Mouse (Mus musculus): ENCODE measurements around the gene Nav2. TPM values are rescaled to one million over a fixed set of nuclear protein-coding genes. Genes with fewer than 3 reads are reported as not detected.

The Nav2 gene
- polyA plus RNA-seq, 1 experiment from 2014 or later: 36.1 TPM

GRCm38 (mm10) chr7:49341919-49342529, 433.5 kb downstream of the Nav2 start:
- Histone ChIP-seq H3K4me2 (replicated peaks; ENCODE audit: low read depth, low read length) (no peak overlapping the region), H3K4me1 (replicated peaks; ENCODE audit: control insufficient read depth, insufficient read depth, low read length) (peaks cover 15% of the 10 kb centered on the region), H3K9ac (ENCODE audit: low read depth, low read length) (no peak overlapping the region), H3K36me3 (ENCODE audit: control insufficient read depth, insufficient read depth, low read length) (no peaks in the 10 kb centered on the region), H3K9me3 (ENCODE audit: control insufficient read depth, low read length) (no peaks in the 10 kb centered on the region), H3K27ac (ENCODE audit: low read depth, low read length) (no peak overlapping the region), H3K4me3 (ENCODE audit: low read depth, low read length) (no peak overlapping the region), H3K27me3 (ENCODE audit: control insufficient read depth, insufficient read depth, low read length) (0 out of 2 replicates have a peak, but pooled peaks cover 2% of the 10 kb centered on the region)
- DNase-seq (ENCODE audit: low spot score) (no peak), ATAC-seq (ENCODE audit: low FRiP score) (no peak; the same call in 1 of the 2 replicates)
- 88% methylated on average over 2 of the region's 2 CpGs for WGBS

- WGBS: 51% methylated on average over 13 of the region's 13 CpGs
- H3K9ac ChIP-seq (ENCODE audit: low read depth, low read length): no peak overlapping the region
- no peaks in the 10 kb centered on the region for H3K36me3 ChIP-seq (ENCODE audit: control insufficient read depth, insufficient read depth, low read length)
- ATAC-seq (ENCODE audit: low FRiP score) (no peak), DNase-seq (ENCODE audit: low spot score) (no peak)
- no peaks in the 10 kb centered on the region for H3K9me3 ChIP-seq (ENCODE audit: control insufficient read depth, low read length)
- H3K4me2 ChIP-seq (replicated peaks; ENCODE audit: low read depth, low read length): no peak overlapping the region
- no peak overlapping the region for H3K27ac ChIP-seq (ENCODE audit: low read depth, low read length)
- 0 out of 2 replicates have a peak, but pooled peaks cover 2% of the 10 kb centered on the region for H3K27me3 ChIP-seq (ENCODE audit: control insufficient read depth, insufficient read depth, low read length)
- peaks cover 18% of the 10 kb centered on the region for H3K4me1 ChIP-seq (replicated peaks; ENCODE audit: control insufficient read depth, insufficient read depth, low read length)
- no peak overlapping the region for H3K4me3 ChIP-seq (ENCODE audit: low read depth, low read length)
Measured at GRCm38 (mm10) chr7:49342556-49343080, 434.1 kb downstream of the Nav2 start.

DNA sequence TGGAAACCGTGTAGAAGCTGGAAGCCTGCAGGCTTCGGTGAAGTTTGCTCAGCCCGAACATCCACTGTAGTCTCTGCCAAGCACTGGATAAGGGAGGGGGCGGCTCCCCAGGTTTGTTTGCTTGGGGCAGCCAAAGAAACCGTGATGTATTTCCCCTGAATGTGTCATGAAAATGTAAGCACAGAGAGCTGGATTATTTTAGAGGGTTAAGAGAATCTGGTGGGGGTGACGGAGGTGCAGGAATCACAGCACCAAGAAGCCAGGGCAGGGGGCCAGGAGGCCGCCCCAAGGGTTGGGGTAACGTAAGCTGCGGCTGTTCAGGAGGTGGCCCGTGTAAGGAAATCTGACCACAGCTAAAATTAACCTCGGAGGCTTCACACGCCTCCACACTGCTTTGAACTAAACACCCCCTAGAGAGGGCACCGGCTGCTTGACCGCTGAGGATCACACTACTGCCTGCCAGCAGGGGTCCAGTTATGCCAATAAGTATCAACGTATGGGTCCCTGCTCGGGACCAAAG, 434.6 kb downstream of the Nav2 start:
- Histone ChIP-seq H3K4me3 (ENCODE audit: low read depth, low read length) (no peak overlapping the region), H3K36me3 (ENCODE audit: control insufficient read depth, insufficient read depth, low read length) (no peaks in the 10 kb centered on the region), H3K27ac (ENCODE audit: low read depth, low read length) (no peak overlapping the region), H3K9ac (ENCODE audit: low read depth, low read length) (peak overlapping the region; percentile 32; the same call in 1 of the 2 replicates), H3K4me2 (replicated peaks; ENCODE audit: low read depth, low read length) (no peak overlapping the region), H3K27me3 (ENCODE audit: control insufficient read depth, insufficient read depth, low read length) (0 out of 2 replicates have a peak, but pooled peaks cover 2% of the 10 kb centered on the region), H3K4me1 (replicated peaks; ENCODE audit: control insufficient read depth, insufficient read depth, low read length) (peaks cover 19% of the 10 kb centered on the region), H3K9me3 (ENCODE audit: control insufficient read depth, low read length) (no peaks in the 10 kb centered on the region)
- no peak for DNase-seq (ENCODE audit: low spot score)
- 25% methylated on average over 16 of the region's 16 CpGs for WGBS
- peak; percentile 26; the same call in 1 of the 2 replicates for ATAC-seq (ENCODE audit: low FRiP score)

DNA sequence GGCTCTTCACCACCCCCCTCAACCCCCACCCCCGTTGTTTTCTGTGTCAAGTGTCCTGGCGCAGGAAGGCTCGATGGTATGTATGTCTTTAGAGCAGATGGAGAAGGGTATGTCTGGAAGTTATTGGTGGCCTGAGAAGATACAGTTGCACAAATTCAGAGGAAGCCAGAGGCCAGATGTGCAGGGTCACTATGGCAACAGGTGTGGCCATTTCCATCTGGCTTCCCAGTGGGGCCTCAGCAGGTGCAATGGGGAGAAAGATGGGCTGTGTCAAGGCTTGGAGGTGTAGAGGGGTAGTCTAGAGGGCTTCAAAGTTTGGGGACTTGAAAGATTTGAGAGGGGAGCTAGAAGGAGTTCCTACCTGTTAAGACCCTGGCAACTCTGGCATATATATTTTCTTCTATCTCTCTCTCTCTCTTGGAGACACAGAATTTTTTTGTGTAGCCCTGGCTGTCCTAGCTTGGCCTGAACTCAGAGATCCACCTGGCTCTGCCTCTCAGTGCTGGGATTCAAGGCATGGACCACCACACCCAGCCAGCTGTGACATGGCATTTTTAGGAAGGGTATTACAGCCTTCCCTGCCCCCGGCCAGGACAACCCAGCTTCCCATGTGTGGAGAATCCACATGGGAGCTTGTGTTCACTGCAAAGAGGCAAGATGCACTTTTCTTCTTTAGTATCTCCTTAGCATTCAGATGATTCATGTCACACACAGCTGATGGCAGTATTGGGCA, 435.4 kb downstream of the Nav2 start:
- H3K4me1 ChIP-seq (replicated peaks; ENCODE audit: control insufficient read depth, insufficient read depth, low read length): peaks cover 19% of the 10 kb centered on the region
- DNase-seq (ENCODE audit: low spot score) (no peak), ATAC-seq (ENCODE audit: low FRiP score) (no peak)
- H3K4me3 ChIP-seq (ENCODE audit: low read depth, low read length): no peak overlapping the region
- no peak overlapping the region for H3K4me2 ChIP-seq (replicated peaks; ENCODE audit: low read depth, low read length)
- 31% methylated on average over 4 of the region's 4 CpGs for WGBS
- H3K36me3 ChIP-seq (ENCODE audit: control insufficient read depth, insufficient read depth, low read length): no peaks in the 10 kb centered on the region
- H3K27ac ChIP-seq (ENCODE audit: low read depth, low read length): no peak overlapping the region
- no peak overlapping the region for H3K9ac ChIP-seq (ENCODE audit: low read depth, low read length)
- no peaks in the 10 kb centered on the region for H3K9me3 ChIP-seq (ENCODE audit: control insufficient read depth, low read length)
- 0 out of 2 replicates have a peak, but pooled peaks cover 2% of the 10 kb centered on the region for H3K27me3 ChIP-seq (ENCODE audit: control insufficient read depth, insufficient read depth, low read length)

- 29% methylated on average over 16 of the region's 16 CpGs for WGBS
- Histone ChIP-seq H3K9ac (ENCODE audit: low read depth, low read length) (no peak overlapping the region), H3K27ac (ENCODE audit: low read depth, low read length) (no peak overlapping the region), H3K9me3 (ENCODE audit: control insufficient read depth, low read length) (no peaks in the 10 kb centered on the region), H3K4me1 (replicated peaks; ENCODE audit: control insufficient read depth, insufficient read depth, low read length) (peaks cover 14% of the 10 kb centered on the region), H3K36me3 (ENCODE audit: control insufficient read depth, insufficient read depth, low read length) (no peaks in the 10 kb centered on the region), H3K4me2 (replicated peaks; ENCODE audit: low read depth, low read length) (no peak overlapping the region), H3K4me3 (ENCODE audit: low read depth, low read length) (no peak overlapping the region), H3K27me3 (ENCODE audit: control insufficient read depth, insufficient read depth, low read length) (0 out of 2 replicates have a peak, but pooled peaks cover 2% of the 10 kb centered on the region)
- ATAC-seq (ENCODE audit: low FRiP score) (no peak), DNase-seq (ENCODE audit: low spot score) (no peak)
Measured at GRCm38 (mm10) chr7:49347338-49348272, 439.1 kb downstream of the Nav2 start.

- Histone ChIP-seq H3K36me3 (ENCODE audit: control insufficient read depth, insufficient read depth, low read length) (no peaks in the 10 kb centered on the region), H3K27me3 (ENCODE audit: control insufficient read depth, insufficient read depth, low read length) (0 out of 2 replicates have a peak, but pooled peaks cover 2% of the 10 kb centered on the region), H3K4me1 (replicated peaks; ENCODE audit: control insufficient read depth, insufficient read depth, low read length) (peaks cover 4% of the 10 kb centered on the region), H3K27ac (ENCODE audit: low read depth, low read length) (no peak overlapping the region), H3K4me2 (replicated peaks; ENCODE audit: low read depth, low read length) (no peak overlapping the region), H3K9me3 (ENCODE audit: control insufficient read depth, low read length) (no peaks in the 10 kb centered on the region), H3K4me3 (ENCODE audit: low read depth, low read length) (no peak overlapping the region), H3K9ac (ENCODE audit: low read depth, low read length) (no peak overlapping the region)
- ATAC-seq (ENCODE audit: low FRiP score): no peak
- no peak for DNase-seq (ENCODE audit: low spot score)
- WGBS: 13% methylated on average over 2 of the region's 2 CpGs
Measured at GRCm38 (mm10) chr7:49348636-49349035, 440.1 kb downstream of the Nav2 start.

DNA sequence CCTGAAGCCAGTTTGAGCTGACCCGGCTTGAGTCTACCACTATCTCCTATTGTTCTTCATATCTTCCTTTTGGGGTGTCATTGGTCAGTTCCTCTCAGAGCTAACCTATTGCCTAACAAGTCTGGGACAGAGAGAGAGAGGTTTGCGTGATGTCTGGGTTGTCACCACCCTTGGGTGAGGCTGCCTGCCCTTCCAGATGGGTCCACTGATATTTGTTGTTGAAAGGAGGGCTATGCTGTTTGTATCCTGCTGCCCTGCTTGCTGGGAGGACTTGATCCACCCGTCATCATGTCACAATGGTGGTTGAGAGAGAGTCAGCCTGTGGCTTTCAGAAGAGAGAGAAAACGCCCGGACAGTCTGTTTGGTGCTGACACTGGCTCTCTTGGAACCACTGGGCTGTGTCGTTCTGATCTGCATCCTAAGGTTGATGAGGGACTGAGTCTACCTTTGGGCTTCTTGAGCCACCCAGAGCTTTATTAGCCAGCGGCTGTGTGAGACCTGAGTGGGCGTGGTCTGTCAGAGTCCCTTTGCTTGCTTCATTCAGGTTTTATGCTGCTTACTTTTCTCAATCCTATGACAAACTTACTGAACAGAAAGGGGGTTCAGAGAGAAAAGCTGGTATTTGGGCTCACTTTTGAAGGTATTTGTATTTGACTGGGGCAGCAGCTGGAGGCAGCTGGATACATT, 441.9 kb downstream of the Nav2 start:
- DNase-seq (ENCODE audit: low spot score) (no peak), ATAC-seq (ENCODE audit: low FRiP score) (no peak)
- H3K4me2 ChIP-seq (replicated peaks; ENCODE audit: low read depth, low read length): no peak overlapping the region
- no peak overlapping the region for H3K4me3 ChIP-seq (ENCODE audit: low read depth, low read length)
- WGBS: 70% methylated on average over 8 of the region's 8 CpGs
- H3K9ac ChIP-seq (ENCODE audit: low read depth, low read length): no peak overlapping the region
- peaks cover 5% of the 10 kb centered on the region for H3K4me1 ChIP-seq (replicated peaks; ENCODE audit: control insufficient read depth, insufficient read depth, low read length)
- 0 out of 2 replicates have a peak, but pooled peaks cover 2% of the 10 kb centered on the region for H3K27me3 ChIP-seq (ENCODE audit: control insufficient read depth, insufficient read depth, low read length)
- no peaks in the 10 kb centered on the region for H3K9me3 ChIP-seq (ENCODE audit: control insufficient read depth, low read length)
- no peaks in the 10 kb centered on the region for H3K36me3 ChIP-seq (ENCODE audit: control insufficient read depth, insufficient read depth, low read length)
- H3K27ac ChIP-seq (ENCODE audit: low read depth, low read length): no peak overlapping the region

Measured in hindbrain, embryonic 11.5 days (tissue).